Mouse (Mus musculus): ENCODE measurements around the gene Sox13. TPM values are rescaled to one million over a fixed set of nuclear protein-coding genes. Genes with fewer than 3 reads are reported as not detected.

Gene Sox13
- total and polyA plus RNA-seq, 3 experiments = 0.11 to 0.38 (median 0.27) TPM

DNA sequence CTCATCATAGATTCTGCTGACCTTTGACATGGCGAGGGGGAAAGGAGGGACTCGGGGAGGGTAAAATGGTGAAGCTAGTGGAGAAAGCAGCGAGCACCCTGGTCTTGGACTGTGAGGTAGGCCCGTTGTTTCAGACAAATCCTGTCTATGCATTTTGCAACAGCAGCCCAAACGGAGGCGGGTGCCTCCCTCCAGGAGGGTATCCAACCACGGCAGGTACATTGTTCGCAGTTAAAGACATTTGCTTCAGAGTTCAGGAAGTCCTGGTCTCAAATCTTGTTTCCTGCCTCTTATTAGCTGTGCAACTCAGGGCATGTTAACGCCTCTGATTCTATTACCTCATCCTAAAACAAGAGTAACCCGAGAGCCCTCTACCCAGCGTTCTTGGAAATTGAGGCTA is 26.8 kb upstream of the Sox13 start:
- TF ChIP-seq GATA1 (IDR thresholded peaks at IDR 0.05; ENCODE audit: borderline replicate concordance, low read length) (no peak), POLR2AphosphoS5 (IDR thresholded peaks at IDR 0.05; ENCODE audit: insufficient replicate concordance, low read depth, low read length) (no peak), GATA2 (IDR thresholded peaks at IDR 0.05; ENCODE audit: borderline replicate concordance, low read depth, low read length) (no peak), TAL1 (conservative IDR thresholded peaks at IDR 0.05; ENCODE audit: low read depth, low read length) (no peak), CTCF (IDR thresholded peaks at IDR 0.05; ENCODE audit: low read depth, low read length) (no peak)
- peaks cover 16% of the 10 kb centered on the region for H3K27me3 ChIP-seq (ENCODE audit: insufficient read depth, low read length)
- no peaks in the 10 kb centered on the region for H3K36me3 ChIP-seq (replicated peaks)
- ATAC-seq (ENCODE audit: extremely low read depth, insufficient number of reproducible peaks, low FRiP score, poor library complexity, severe bottlenecking) (no peak), DNase-seq (ENCODE audit: low spot score) (no peak)
- H3K9me3 ChIP-seq (replicated peaks) = no peaks in the 10 kb centered on the region
- H3K4me1 ChIP-seq (ENCODE audit: insufficient read depth, low read depth, low read length) = no peaks in the 10 kb centered on the region
- H3K4me3 ChIP-seq (ENCODE audit: low read depth, low read length) = no peak overlapping the region

DNA sequence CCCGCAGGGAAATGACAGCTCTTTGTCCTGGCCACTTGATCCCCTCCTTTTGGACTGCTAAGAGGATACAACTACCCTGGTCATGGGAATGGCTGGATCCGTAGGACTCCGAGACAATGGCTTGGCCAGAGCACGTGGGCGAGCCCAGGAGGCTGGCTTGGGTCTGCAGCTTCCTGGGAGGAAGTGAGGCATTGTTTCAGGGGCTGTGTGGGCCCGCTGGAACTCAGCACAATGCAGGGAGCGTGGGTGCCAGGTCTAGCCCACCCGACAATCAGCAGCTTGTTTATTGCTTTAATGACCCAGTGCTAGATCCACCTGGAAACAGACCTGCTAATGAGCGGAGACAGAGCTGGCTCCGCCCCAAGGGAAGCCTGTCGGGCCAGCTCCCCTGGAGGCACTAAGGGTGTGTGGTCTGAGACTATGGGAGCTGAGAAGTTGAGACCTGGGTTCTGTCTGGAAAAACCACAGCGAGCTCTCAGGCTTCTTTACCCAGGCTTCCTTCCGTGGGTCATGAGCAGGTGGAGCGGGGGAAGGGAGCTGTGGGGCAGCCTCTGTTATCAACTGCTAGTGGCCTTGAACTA is 24.3 kb upstream of the Sox13 start:
- peaks cover 20% of the 10 kb centered on the region for H3K27me3 ChIP-seq (ENCODE audit: insufficient read depth, low read length)
- ATAC-seq (ENCODE audit: extremely low read depth, insufficient number of reproducible peaks, low FRiP score, poor library complexity, severe bottlenecking) (no peak), DNase-seq (ENCODE audit: low spot score) (no peak)
- no peaks in the 10 kb centered on the region for H3K9me3 ChIP-seq (replicated peaks)
- H3K4me1 ChIP-seq (ENCODE audit: insufficient read depth, low read depth, low read length) = no peaks in the 10 kb centered on the region
- H3K4me3 ChIP-seq (ENCODE audit: low read depth, low read length) = no peak overlapping the region
- H3K36me3 ChIP-seq (replicated peaks) = no peaks in the 10 kb centered on the region
- TF ChIP-seq GATA2 (IDR thresholded peaks at IDR 0.05; ENCODE audit: borderline replicate concordance, low read depth, low read length) (no peak), TAL1 (conservative IDR thresholded peaks at IDR 0.05; ENCODE audit: low read depth, low read length) (no peak), GATA1 (IDR thresholded peaks at IDR 0.05; ENCODE audit: borderline replicate concordance, low read length) (no peak), POLR2AphosphoS5 (IDR thresholded peaks at IDR 0.05; ENCODE audit: insufficient replicate concordance, low read depth, low read length) (no peak)

DNA sequence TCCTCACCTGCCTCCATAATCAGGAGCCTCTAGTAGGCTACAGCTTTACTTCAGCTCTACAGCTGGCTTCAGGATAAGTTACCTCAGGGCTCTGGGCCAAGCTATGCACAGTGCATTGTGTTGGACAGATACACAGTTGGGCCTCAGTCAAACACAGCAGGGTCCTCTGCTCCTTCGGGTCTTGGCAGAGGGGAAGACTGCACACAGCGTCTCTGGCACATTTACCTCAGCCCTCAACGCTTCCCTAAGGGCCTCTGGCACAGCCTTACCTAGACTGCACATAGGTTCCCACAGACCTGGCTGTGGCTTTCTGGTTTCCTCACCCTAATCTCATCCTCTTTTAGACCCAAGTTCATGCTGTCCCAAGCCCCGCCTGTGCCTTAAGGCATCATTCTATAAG is 22.1 kb upstream of the Sox13 start:
- no peaks in the 10 kb centered on the region for H3K36me3 ChIP-seq (replicated peaks)

DNA sequence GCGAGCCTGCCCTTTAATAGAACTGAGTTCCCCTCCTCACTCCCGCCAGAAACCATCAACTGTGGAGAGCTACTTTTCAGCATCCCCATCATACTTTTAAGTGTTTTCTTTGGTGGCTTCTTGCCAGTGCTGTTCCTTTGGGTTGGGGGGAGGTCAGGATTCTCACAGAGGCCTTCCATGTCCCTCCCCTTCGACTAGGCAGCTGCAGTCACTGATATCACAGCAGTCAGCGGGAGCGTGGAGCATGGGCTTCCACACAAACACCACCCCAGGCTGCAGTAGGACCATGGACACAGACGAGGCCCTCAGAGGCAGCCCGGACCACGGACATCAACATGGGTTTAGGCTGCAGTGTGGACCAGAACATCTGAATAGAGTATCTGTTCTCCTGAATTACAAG is 20.1 kb upstream of the Sox13 start:
- H3K4me1 ChIP-seq (ENCODE audit: insufficient read depth, low read depth, low read length) = no peaks in the 10 kb centered on the region
- H3K36me3 ChIP-seq (replicated peaks) = no peaks in the 10 kb centered on the region
- no peak overlapping the region for H3K4me3 ChIP-seq (ENCODE audit: low read depth, low read length)
- no peaks in the 10 kb centered on the region for H3K9me3 ChIP-seq (replicated peaks)
- ATAC-seq (ENCODE audit: extremely low read depth, insufficient number of reproducible peaks, low FRiP score, poor library complexity, severe bottlenecking) (no peak), DNase-seq (ENCODE audit: low spot score) (no peak)
- H3K27me3 ChIP-seq (ENCODE audit: insufficient read depth, low read length) = peaks cover 14% of the 10 kb centered on the region
- TF ChIP-seq GATA2 (IDR thresholded peaks at IDR 0.05; ENCODE audit: borderline replicate concordance, low read depth, low read length) (no peak), TAL1 (conservative IDR thresholded peaks at IDR 0.05; ENCODE audit: low read depth, low read length) (no peak), GATA1 (IDR thresholded peaks at IDR 0.05; ENCODE audit: borderline replicate concordance, low read length) (no peak)

More for the DNA sequence above, 22.1 kb upstream of the Sox13 start:
- no peaks in the 10 kb centered on the region for H3K4me1 ChIP-seq (ENCODE audit: insufficient read depth, low read depth, low read length)
- no peak overlapping the region for H3K4me3 ChIP-seq (ENCODE audit: low read depth, low read length)
- DNase-seq (ENCODE audit: low spot score) (no peak), ATAC-seq (ENCODE audit: extremely low read depth, insufficient number of reproducible peaks, low FRiP score, poor library complexity, severe bottlenecking) (no peak)
- H3K9me3 ChIP-seq (replicated peaks) = no peaks in the 10 kb centered on the region
- peaks cover 14% of the 10 kb centered on the region for H3K27me3 ChIP-seq (ENCODE audit: insufficient read depth, low read length)
- no peak for TF ChIP-seq POLR2AphosphoS5 (IDR thresholded peaks at IDR 0.05; ENCODE audit: insufficient replicate concordance, low read depth, low read length)
- no peak for TF ChIP-seq CTCF (IDR thresholded peaks at IDR 0.05; ENCODE audit: low read depth, low read length)
- TF ChIP-seq TAL1 (conservative IDR thresholded peaks at IDR 0.05; ENCODE audit: low read depth, low read length) = no peak
- no peak for TF ChIP-seq GATA1 (IDR thresholded peaks at IDR 0.05; ENCODE audit: borderline replicate concordance, low read length)
- no peak for TF ChIP-seq GATA2 (IDR thresholded peaks at IDR 0.05; ENCODE audit: borderline replicate concordance, low read depth, low read length)

DNA sequence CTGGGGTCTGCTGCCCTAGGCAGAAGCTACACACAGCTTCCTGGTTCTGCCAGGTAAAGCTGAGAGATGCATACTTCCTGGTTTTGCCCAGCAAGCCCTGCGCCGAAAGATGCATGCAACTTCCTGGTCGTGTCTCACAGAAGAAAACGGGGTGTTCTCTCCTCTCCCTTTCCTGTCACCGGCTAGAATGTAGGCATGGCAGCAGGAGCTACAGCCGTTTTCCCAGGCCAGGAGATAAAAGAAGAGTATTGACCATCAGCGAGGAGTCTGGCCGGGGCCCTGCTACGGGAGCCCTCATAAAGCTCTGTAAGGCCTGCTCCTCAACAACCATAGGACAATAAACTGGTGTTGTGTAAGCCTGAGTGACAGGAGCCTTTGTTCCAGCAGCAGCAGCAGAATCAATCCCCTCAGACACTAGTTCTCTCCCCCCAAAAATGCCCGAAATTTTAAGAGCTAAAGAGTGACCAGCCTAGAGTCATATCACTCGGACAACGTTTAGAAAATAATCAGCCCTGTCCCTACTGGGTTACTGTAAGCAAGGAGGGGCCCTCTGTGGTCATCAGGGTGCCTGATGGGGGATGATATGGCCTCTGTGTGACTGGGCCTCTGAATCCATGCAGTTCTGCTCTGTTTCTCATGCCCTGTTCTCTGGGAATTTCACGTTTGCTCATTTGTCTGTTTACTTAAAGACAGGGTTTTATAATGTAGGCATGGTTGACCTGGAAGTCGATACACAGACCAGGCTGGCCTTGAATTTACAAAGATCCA is 13.9 kb upstream of the Sox13 start:
- TF ChIP-seq GATA1 (IDR thresholded peaks at IDR 0.05; ENCODE audit: borderline replicate concordance, low read length) (no peak), POLR2AphosphoS5 (IDR thresholded peaks at IDR 0.05; ENCODE audit: insufficient replicate concordance, low read depth, low read length) (no peak), GATA2 (IDR thresholded peaks at IDR 0.05; ENCODE audit: borderline replicate concordance, low read depth, low read length) (no peak), TAL1 (conservative IDR thresholded peaks at IDR 0.05; ENCODE audit: low read depth, low read length) (no peak), CTCF (IDR thresholded peaks at IDR 0.05; ENCODE audit: low read depth, low read length) (no peak)
- Histone ChIP-seq H3K36me3 (replicated peaks) (no peaks in the 10 kb centered on the region), H3K4me1 (ENCODE audit: insufficient read depth, low read depth, low read length) (no peaks in the 10 kb centered on the region), H3K4me3 (ENCODE audit: low read depth, low read length) (no peak overlapping the region), H3K27me3 (ENCODE audit: insufficient read depth, low read length) (peaks cover 11% of the 10 kb centered on the region), H3K9me3 (replicated peaks) (no peaks in the 10 kb centered on the region)
- no peak for DNase-seq (ENCODE audit: low spot score)
- no peak for ATAC-seq (ENCODE audit: extremely low read depth, insufficient number of reproducible peaks, low FRiP score, poor library complexity, severe bottlenecking)

DNA sequence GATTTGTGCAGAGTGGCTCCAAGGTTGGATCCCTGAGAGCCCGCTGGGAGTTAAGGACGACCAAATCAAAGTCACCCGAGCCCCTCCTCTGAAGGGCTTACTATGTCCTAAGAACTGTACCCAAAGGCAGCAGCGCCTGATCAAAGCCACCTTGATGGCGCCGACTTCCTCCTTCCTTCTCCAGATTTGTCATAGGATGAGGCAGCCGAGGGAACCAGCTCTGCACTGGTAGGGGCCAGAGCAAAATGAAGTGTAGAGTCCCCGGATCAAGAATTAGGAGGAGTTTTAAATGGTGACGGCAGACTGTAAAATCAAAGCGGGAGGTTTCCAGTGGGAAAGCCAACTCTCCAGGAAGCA is 10.6 kb upstream of the Sox13 start:
- no peaks in the 10 kb centered on the region for H3K4me1 ChIP-seq (ENCODE audit: insufficient read depth, low read depth, low read length)
- DNase-seq (ENCODE audit: low spot score) = no peak
- H3K36me3 ChIP-seq (replicated peaks) = no peaks in the 10 kb centered on the region
- H3K27me3 ChIP-seq (ENCODE audit: insufficient read depth, low read length) = peaks cover 11% of the 10 kb centered on the region
- no peak for TF ChIP-seq GATA1 (IDR thresholded peaks at IDR 0.05; ENCODE audit: borderline replicate concordance, low read length)
- no peak for TF ChIP-seq CTCF (IDR thresholded peaks at IDR 0.05; ENCODE audit: low read depth, low read length)
- no peak for TF ChIP-seq TAL1 (conservative IDR thresholded peaks at IDR 0.05; ENCODE audit: low read depth, low read length)
- no peak for TF ChIP-seq POLR2AphosphoS5 (IDR thresholded peaks at IDR 0.05; ENCODE audit: insufficient replicate concordance, low read depth, low read length)
- TF ChIP-seq GATA2 (IDR thresholded peaks at IDR 0.05; ENCODE audit: borderline replicate concordance, low read depth, low read length) = no peak
- peaks cover 6% of the 10 kb centered on the region for H3K9me3 ChIP-seq (replicated peaks)
- no peak for ATAC-seq (ENCODE audit: extremely low read depth, insufficient number of reproducible peaks, low FRiP score, poor library complexity, severe bottlenecking)
- no peak overlapping the region for H3K4me3 ChIP-seq (ENCODE audit: low read depth, low read length)

Measured in G1E (cell line).